Mouse (Mus musculus) left cerebral cortex, adult 9 months (tissue): Measurements from ENCODE around the gene Foxn3.

Experiments
- DNase-seq, 2 experiments: peaks; one replicate each; pipeline ENCODE4 v3.0.0; 2022; ENCODE audit warnings: low spot score in 2 of 2

Gene Foxn3

GRCm38 (mm10) chr12:99182338-99182737 lies 381.0 kb downstream of the Foxn3 start:
- no peak for DNase-seq

- no peak for DNase-seq
Measured at GRCm38 (mm10) chr12:99180234-99180824, 383.1 kb downstream of the Foxn3 start.

- DNase-seq = no peak
Measured at GRCm38 (mm10) chr12:99174979-99175621, 388.3 kb downstream of the Foxn3 start.

DNA sequence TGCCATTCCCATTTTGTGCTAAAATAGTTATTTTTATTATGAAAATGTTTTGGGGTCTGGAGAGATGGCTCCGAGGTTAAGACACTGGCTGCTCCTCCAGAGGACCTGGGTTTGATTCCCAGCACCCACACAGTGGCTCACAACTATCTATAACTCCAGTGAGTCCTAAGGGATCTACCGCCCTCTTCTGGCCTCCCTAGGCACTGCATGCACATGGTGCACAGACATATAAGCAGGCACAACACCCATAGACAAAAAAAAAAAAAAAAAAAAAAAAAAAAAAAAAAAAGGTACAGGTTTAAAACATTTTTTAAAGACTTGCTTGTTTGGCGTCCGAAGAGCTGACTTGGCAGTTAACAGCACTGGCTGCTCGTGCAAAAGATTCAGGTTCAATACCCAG lies 391.2 kb downstream of the Foxn3 start:
- DNase-seq = no peak

- peak in 1 of 2 experiments; percentile 31 for DNase-seq
Measured at GRCm38 (mm10) chr12:99169925-99170324, 393.5 kb downstream of the Foxn3 start.

- DNase-seq = no peak
Measured at GRCm38 (mm10) chr12:99166091-99166490, 397.3 kb downstream of the Foxn3 start.

DNA sequence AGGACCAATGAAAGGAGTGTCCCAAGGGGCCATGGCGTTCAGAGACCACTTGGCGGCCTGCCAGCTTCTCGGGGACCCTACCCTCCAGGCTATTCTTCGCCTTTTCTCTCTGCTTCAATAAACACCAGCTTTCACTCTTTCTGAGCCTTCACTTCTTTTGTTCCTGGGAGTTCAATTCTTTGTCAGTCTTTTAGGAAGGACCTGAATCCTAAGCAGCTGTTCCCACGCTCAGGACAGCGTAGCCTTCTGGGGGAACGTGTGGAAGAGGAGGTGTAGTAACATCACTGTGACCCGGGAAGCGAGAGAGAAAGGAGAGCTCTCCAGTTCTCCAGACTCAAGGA lies 400.1 kb downstream of the Foxn3 start:
- DNase-seq = no peak

DNA sequence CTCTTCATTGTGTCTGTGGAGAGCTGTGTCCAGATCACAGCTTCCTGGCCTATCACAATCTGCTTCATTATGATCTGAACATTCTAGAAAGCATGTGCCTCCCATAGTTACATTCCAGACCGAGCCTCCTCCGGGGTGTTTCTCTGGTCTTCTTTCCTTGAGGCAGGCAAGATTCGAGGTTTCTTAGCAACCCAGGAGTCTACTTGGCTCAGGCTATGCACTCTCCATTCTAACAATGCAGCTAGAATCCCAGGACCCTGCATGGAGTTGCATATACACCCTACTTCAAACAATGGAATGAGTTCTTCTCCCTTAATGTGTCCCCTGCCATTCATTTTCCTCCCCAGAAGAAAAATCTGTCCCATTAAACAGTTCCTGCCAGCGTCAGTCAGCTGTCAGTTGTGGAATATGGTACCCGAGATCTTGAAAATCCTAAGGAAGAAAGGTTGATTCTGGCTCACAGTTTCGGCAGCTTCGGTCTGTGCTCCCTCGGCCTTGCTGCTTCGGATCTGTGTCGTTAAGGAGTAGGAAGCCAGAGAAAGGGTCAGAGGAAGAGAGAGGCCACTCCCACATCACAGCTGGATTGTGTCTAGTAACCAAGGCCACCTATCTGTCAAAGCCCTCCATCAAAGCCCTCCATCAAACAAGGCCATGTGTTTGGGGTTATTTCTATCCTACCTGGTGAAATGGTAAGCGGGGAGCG lies 400.6 kb downstream of the Foxn3 start:
- DNase-seq = peak in 1 of 2 experiments; percentile 13

DNA sequence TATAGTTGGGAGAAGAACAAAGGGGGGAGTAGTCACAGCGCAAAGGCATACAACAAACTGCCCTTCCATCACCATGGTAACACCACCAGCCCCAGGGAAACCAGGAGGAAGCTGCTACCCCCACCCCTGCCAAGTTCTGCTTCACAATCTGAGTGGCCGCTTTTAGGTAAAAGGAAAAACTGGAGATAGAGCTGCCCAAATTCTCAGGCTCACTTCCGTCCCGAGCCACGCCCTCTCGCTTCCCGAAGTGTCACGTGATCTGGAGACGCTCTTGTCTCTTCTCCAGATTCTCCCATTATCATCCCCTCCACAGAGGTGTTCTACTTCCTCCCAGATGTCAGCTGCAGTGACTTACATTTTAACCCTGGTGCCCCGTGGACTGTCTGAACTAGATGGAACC lies 401.2 kb downstream of the Foxn3 start:
- peak in 1 of 2 experiments; percentile 47 for DNase-seq

DNA sequence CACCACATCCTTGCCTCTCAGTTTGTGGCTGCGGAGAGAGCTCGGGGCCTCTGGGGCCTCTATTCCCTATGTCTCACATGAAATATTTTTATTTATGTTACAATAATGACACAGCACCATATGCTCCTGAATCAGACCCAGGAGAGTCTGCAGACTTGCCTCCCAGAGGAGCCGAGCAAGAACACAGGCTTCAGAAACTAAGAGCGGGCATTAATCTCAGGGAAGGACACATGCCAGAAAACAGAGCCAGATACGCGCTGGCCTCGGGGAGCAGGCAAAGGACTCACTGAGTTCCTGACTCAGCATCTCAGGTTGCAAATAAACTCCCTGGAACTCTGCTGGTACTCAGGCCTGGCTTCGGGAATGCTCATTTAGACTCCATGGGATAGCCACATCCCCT lies 403.3 kb downstream of the Foxn3 start:
- DNase-seq = no peak

DNA sequence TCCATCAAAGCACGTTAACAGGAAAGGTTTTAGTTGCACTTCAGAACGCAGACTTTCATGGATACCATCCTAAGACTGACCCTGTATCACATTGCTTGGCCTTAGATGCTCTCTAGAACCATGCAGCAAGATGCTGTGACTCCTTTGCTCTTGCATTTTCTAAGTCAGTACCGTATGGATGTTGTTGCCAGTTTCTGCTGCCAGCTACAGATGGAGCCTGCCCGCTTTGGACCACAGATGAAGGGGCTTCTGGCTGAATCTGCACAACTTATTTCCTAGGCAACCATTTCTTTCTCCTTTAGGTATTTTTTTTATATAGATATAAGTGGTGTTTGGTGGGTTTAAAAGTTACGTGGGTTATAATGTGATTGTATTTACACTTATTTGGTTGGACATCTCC lies 407.5 kb downstream of the Foxn3 start:
- no peak for DNase-seq

DNA sequence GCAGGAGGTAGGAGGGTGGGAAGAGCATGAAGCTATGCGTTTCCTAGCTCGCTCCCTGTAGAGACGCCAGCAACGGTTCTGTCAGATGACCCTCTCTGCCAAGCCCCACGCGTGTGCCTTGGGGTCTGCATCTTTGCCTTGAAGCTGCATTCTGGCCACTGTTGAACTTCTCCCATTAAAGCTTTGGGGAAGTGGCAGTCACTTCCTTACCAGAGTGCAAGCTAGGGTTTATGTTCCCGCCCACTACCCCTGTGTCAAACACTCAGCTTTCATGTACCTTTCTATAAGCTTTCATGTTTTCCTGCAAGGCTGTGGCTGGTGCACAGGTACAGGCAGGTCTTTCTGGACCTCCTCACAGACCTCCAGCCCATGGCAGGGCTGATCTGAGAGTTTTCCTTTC lies 409.2 kb downstream of the Foxn3 start:
- no peak for DNase-seq

DNA sequence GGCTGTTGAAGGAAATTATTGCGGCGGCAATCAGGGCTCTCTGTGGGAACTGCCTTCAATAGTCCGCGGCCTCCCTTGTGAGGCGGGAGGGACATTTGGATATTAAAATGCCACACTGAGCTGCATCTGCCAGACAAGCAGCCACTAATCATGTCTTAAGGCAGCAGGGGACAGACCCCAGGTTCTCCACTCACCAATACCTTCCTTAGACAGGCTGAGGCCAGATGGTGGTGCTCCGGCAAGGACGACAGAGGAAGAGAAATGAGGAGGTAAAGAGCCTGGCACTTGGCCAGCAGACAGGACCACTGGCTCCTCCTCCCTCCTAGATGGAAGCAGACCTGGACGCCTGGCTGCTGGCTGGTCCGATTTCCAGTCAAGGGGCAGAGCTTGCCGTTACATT lies 409.7 kb downstream of the Foxn3 start:
- no peak for DNase-seq

DNA sequence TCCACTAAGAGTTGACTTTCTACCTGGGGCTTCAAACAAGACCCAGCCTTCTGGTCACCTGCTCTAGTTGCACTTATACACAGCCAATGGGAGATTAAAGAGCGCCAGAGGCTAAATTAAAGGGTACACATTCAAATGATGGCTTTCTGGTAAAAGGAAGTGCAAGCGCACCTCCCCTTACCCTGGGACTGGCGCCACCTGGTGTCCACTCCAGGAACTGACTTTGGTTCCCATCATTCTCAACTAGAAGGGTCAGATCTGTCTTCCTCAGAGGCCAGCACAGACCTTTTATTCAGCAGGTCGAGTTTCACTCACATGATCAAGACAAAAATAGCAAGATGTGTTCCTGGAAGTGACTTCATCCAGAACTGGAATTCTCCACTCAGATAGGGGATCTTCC lies 413.3 kb downstream of the Foxn3 start:
- DNase-seq = peak in 1 of 2 experiments; percentile 46

GRCm38 (mm10) chr12:99149193-99149592 lies 414.2 kb downstream of the Foxn3 start:
- DNase-seq = no peak
